Mouse (Mus musculus) cerebellum, postnatal 10 days (tissue): ENCODE measurements around the gene Lman2l.

Experiments used
- DNase-seq, 2 experiments: peaks; one replicate each; pipeline ENCODE4 v3.0.0; 2021; ENCODE audit warnings: mixed read lengths in 2 of 2

Gene Lman2l

GRCm38 (mm10) chr1:36457388-36458014, 12.4 kb upstream of the Lman2l start:
- no peak for DNase-seq

- no peak for DNase-seq
Measured at GRCm38 (mm10) chr1:36454055-36454815, 9.2 kb upstream of the Lman2l start.

GRCm38 (mm10) chr1:36446841-36447240, 1.8 kb upstream of the Lman2l start:
- DNase-seq, result no peak

- DNase-seq, result no peak
Measured at GRCm38 (mm10) chr1:36446106-36446824, 1.2 kb upstream of the Lman2l start.

- no peak for DNase-seq
Measured at GRCm38 (mm10) chr1:36445508-36445907, 437 bp upstream of the Lman2l start.

- DNase-seq, result peak; percentile 16 to 53
Measured at GRCm38 (mm10) chr1:36441101-36441500, 4.0 kb downstream of the Lman2l start.

- DNase-seq, result no peak
Measured at GRCm38 (mm10) chr1:36437223-36437622, 7.8 kb downstream of the Lman2l start.

- DNase-seq, result no peak
Measured at GRCm38 (mm10) chr1:36436515-36436914, 8.6 kb downstream of the Lman2l start.

- DNase-seq, result no peak
Measured at GRCm38 (mm10) chr1:36435071-36435470, 10.0 kb downstream of the Lman2l start.

GRCm38 (mm10) chr1:36433616-36434015, 11.5 kb downstream of the Lman2l start:
- no peak for DNase-seq

GRCm38 (mm10) chr1:36432999-36433398, 12.1 kb downstream of the Lman2l start:
- DNase-seq, result no peak

GRCm38 (mm10) chr1:36429511-36429910, 15.6 kb downstream of the Lman2l start:
- DNase-seq, result peak in 1 of 2 experiments; percentile 24

GRCm38 (mm10) chr1:36404531-36404930, 40.5 kb downstream of the Lman2l start:
- DNase-seq, result no peak

- DNase-seq, result no peak
Measured at GRCm38 (mm10) chr1:36401509-36401908, 43.6 kb downstream of the Lman2l start.

GRCm38 (mm10) chr1:36397041-36397440, 48.0 kb downstream of the Lman2l start:
- no peak for DNase-seq

GRCm38 (mm10) chr1:36379582-36379981, 65.5 kb downstream of the Lman2l start:
- DNase-seq, result peak; percentile 49 to 55

- DNase-seq, result no peak
Measured at GRCm38 (mm10) chr1:36378880-36379279, 66.2 kb downstream of the Lman2l start.

GRCm38 (mm10) chr1:36371934-36372845, 72.9 kb downstream of the Lman2l start, which contains the start of gene Fer1l5:
Gene Fer1l5 (plus strand): TSS chr1:36372291.
- DNase-seq, result no peak

- DNase-seq, result no peak
Measured at GRCm38 (mm10) chr1:36370918-36371317, 74.2 kb downstream of the Lman2l start.
